Mouse (Mus musculus): ENCODE data around the gene Mb21d2.

- no peak for TF ChIP-seq POLR2A (IDR thresholded peaks at IDR 0.05; ENCODE audit: borderline replicate concordance, extremely low read depth, insufficient read depth, insufficient read length, poor library complexity, severe bottlenecking)
- TF ChIP-seq CTCF (IDR thresholded peaks at IDR 0.05; ENCODE audit: borderline replicate concordance, extremely low read depth, insufficient read depth, insufficient read length): no peak
Observed at GRCm38 (mm10) chr16:28858210-28859008, 71.1 kb downstream of the Mb21d2 start.
